Mouse (Mus musculus) mesoderm, embryonic 11.5 days (tissue): ENCODE data around the gene Obox5.
"Not testable (repeated sequence)": the region's sequence is repeated elsewhere in the genome, so short reads cannot be mapped to it uniquely, and the experiment has no call there.

ENCODE experiments used
- DNase-seq: peaks from one replicate; pipeline ENCODE4 v3.0.0-alpha.2; 2012; ENCODE audit warnings: low read depth, low spot score

The Obox5 gene

DNA sequence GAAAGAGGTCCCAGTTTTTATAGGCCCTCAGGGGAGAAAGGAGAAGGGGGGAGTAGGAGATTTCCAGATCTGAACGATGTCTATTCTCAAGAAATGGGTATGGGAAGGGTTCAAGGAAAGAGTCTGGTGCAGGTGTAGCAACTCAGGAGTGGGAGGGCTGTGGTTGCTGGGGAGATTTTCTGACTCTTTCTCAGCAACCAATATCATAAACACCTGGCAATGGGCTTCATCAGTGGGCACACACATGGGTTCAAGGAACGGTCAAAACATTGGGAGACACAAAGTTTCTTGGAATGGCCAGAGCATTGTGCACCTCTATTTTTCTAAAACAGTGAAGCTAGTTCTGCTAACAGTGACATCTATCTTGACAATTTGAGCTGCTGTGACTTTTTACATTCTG is at the start of gene Obox5:
Gene Obox5 (plus strand): TSS at position 301 of the 400 bp plus-strand sequence.
- DNase-seq: not testable (repeated sequence)

DNA sequence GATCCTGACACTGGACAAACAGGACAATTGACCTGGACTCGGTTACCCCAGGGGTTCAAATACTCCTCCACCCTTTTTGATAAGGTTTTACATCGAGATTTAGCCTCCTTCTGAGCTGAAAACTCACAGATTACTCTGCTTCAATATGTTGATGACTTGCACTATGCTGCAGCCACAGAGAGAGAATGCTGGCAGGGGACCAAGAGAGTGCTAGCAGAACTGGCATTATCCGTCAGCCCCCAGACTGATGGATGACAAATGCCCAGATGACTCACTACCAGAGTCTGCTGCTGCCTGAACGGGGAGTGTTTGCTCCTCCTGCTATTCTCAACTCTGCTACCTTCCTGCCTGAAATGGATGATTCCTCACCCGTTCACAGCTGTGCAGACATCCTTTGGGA is 635 bp upstream of the Obox5 start:
- not testable (repeated sequence) for DNase-seq
